In genomic region chr11:67481691-67482090, GRCm38 (mm10) we compare ENCODE assay signal across 15 mouse cellular contexts. TPM values are rescaled to one million over a fixed set of nuclear protein-coding genes. Genes with fewer than 3 reads are reported as not detected.
A peak's percentile ranks its signal among the peaks of the same experiment; 100 is the strongest.
DNase-seq lines count a peak whose midpoint lies in the region; ATAC-seq and TF ChIP-seq lines count a peak whose summit lies in the region.
"Had no signal": no experiment of that assay in that cellular context is flagged by ENCODE, and none has a peak within 500 bp of the region (broad histone marks: within the 10 kb centered on the region; RNA-seq: fewer than 3 reads in every experiment).

No protein-coding gene starts in this region.

- H3K27ac ChIP-seq in heart, postnatal 0 days (ENCODE audit: low read depth), result peak overlapping the region; percentile 13; the same call in 1 of the 2 replicates
- H3K27ac ChIP-seq in heart, embryonic 11.5 days (ENCODE audit: low read depth, low read length), result no peak overlapping the region
- peak overlapping the region; percentile 53; the same call in 1 of the 2 replicates for H3K27ac ChIP-seq in limb, embryonic 12.5 days
- no peak overlapping the region for H3K27ac ChIP-seq in limb, embryonic 10.5 days
- peak overlapping the region; percentile 98 for H3K27ac ChIP-seq in macrophage
- H3K27ac ChIP-seq in neural tube, embryonic 15.5 days (replicated peaks), result no peak overlapping the region

- DNase-seq in frontal cortex, adult 2 months (ENCODE audit: extremely low spot score in 1 of 2, low spot score in 1 of 2), result no peak
- DNase-seq in heart, postnatal 0 days (ENCODE audit: low spot score), result no peak
- DNase-seq in limb, embryonic 10.5 days (ENCODE audit: low spot score), result no peak
- DNase-seq: kidney, adult 2 months; midbrain, embryonic 14.5 days had no signal

- ATAC-seq in frontal cortex, adult (ENCODE audit: low TSS enrichment), result peak; percentile 41; the same call in 1 of the 2 replicates
- ATAC-seq in heart, postnatal 0 days (ENCODE audit: insufficient read depth, low read depth), result no peak
- no peak for ATAC-seq in heart, embryonic 11.5 days (replicated peaks; ENCODE audit: insufficient number of reproducible peaks, low FRiP score, low TSS enrichment)
- no peak for ATAC-seq in limb, embryonic 12.5 days (ENCODE audit: insufficient number of reproducible peaks, insufficient read depth, low FRiP score, low TSS enrichment, low read depth)
- ATAC-seq in neural tube, embryonic 15.5 days (ENCODE audit: low FRiP score), result no peak
- ATAC-seq: CD4-positive, CD25-positive, alpha-beta regulatory T cell, adult 4 months; forebrain, embryonic 16.5 days had no signal

- peak overlapping the region; percentile 6; the same call in 1 of the 2 replicates for H3K4me2 ChIP-seq in heart, postnatal 0 days (ENCODE audit: low read depth, low read length)
- no peak overlapping the region for H3K4me2 ChIP-seq in heart, embryonic 11.5 days
- no peak overlapping the region for H3K4me2 ChIP-seq in limb, embryonic 12.5 days
- no peak overlapping the region for H3K4me2 ChIP-seq in neural tube, embryonic 15.5 days
- H3K4me2 ChIP-seq: liver, embryonic 11.5 days had no signal

- 0 out of 2 replicates have a peak, but pooled peaks cover 5% of the 10 kb centered on the region for H3K27me3 ChIP-seq in heart, postnatal 0 days (ENCODE audit: control insufficient read depth, insufficient read depth, low read length)
- no peaks in the 10 kb centered on the region for H3K27me3 ChIP-seq in heart, embryonic 11.5 days (ENCODE audit: control insufficient read depth, insufficient read depth, low read length)
- peaks cover 3% of the 10 kb centered on the region; the same call in 1 of the 2 replicates for H3K27me3 ChIP-seq in limb, embryonic 12.5 days
- H3K27me3 ChIP-seq in limb, embryonic 10.5 days (ENCODE audit: low read depth, poor library complexity, severe bottlenecking), result no peaks in the 10 kb centered on the region
- no peaks in the 10 kb centered on the region for H3K27me3 ChIP-seq in neural tube, embryonic 15.5 days (replicated peaks)

- TF ChIP-seq CTCF in heart, postnatal 0 days (IDR thresholded peaks at IDR 0.05; ENCODE audit: low read depth), result no peak

- H3K4me1 ChIP-seq in heart, postnatal 0 days (ENCODE audit: control insufficient read depth, insufficient read depth), result peaks cover 10% of the 10 kb centered on the region
- peaks cover 22% of the 10 kb centered on the region for H3K4me1 ChIP-seq in heart, embryonic 11.5 days (ENCODE audit: control insufficient read depth, insufficient read depth, low read length)
- H3K4me1 ChIP-seq in limb, embryonic 12.5 days (replicated peaks), result peaks cover 12% of the 10 kb centered on the region
- peaks cover 23% of the 10 kb centered on the region for H3K4me1 ChIP-seq in limb, embryonic 10.5 days
- no peaks in the 10 kb centered on the region for H3K4me1 ChIP-seq in neural tube, embryonic 15.5 days

- peaks cover 29% of the 10 kb centered on the region for H3K79me2 ChIP-seq in macrophage (ENCODE audit: inconsistent target)

- H3K9ac ChIP-seq in heart, postnatal 0 days (replicated peaks; ENCODE audit: low read depth, low read length), result no peak overlapping the region
- H3K9ac ChIP-seq in heart, embryonic 11.5 days (ENCODE audit: low read depth, low read length), result no peak overlapping the region
- H3K9ac ChIP-seq in limb, embryonic 12.5 days (replicated peaks), result no peak overlapping the region
- H3K9ac ChIP-seq in neural tube, embryonic 15.5 days (replicated peaks), result no peak overlapping the region

- no peaks in the 10 kb centered on the region for H3K36me3 ChIP-seq in heart, postnatal 0 days (replicated peaks; ENCODE audit: control insufficient read depth, insufficient read depth, low read length)
- no peaks in the 10 kb centered on the region for H3K36me3 ChIP-seq in heart, embryonic 11.5 days (ENCODE audit: control insufficient read depth, insufficient read depth, low read length)
- H3K36me3 ChIP-seq in limb, embryonic 12.5 days, result no peaks in the 10 kb centered on the region
- H3K36me3 ChIP-seq in limb, embryonic 10.5 days, result no peaks in the 10 kb centered on the region
- no peaks in the 10 kb centered on the region for H3K36me3 ChIP-seq in macrophage (ENCODE audit: inconsistent target)
- H3K36me3 ChIP-seq in neural tube, embryonic 15.5 days, result no peaks in the 10 kb centered on the region
- H3K36me3 ChIP-seq: G1E had no signal

- H3K9me3 ChIP-seq in heart, postnatal 0 days (replicated peaks; ENCODE audit: control insufficient read depth, low read length), result no peaks in the 10 kb centered on the region
- H3K9me3 ChIP-seq in heart, embryonic 11.5 days (replicated peaks; ENCODE audit: control insufficient read depth, low read length), result no peaks in the 10 kb centered on the region
- no peaks in the 10 kb centered on the region for H3K9me3 ChIP-seq in limb, embryonic 12.5 days
- H3K9me3 ChIP-seq in limb, embryonic 10.5 days (replicated peaks), result no peaks in the 10 kb centered on the region
- no peaks in the 10 kb centered on the region for H3K9me3 ChIP-seq in neural tube, embryonic 15.5 days (replicated peaks)
- H3K9me3 ChIP-seq: megakaryocyte, embryonic 14.5 days had no signal

- H3K4me3 ChIP-seq in heart, postnatal 0 days (ENCODE audit: low read depth, low read length), result no peak overlapping the region
- no peak overlapping the region for H3K4me3 ChIP-seq in heart, embryonic 11.5 days (ENCODE audit: low read depth, low read length)
- no peak overlapping the region for H3K4me3 ChIP-seq in limb, embryonic 12.5 days (replicated peaks)
- no peak overlapping the region for H3K4me3 ChIP-seq in limb, embryonic 10.5 days
- no peak overlapping the region for H3K4me3 ChIP-seq in macrophage (ENCODE audit: inconsistent target)
- H3K4me3 ChIP-seq in neural tube, embryonic 15.5 days (replicated peaks), result no peak overlapping the region
- H3K4me3 ChIP-seq: megakaryocyte, embryonic 14.5 days had no signal

- no peak for TF ChIP-seq EP300 in heart, postnatal 0 days (IDR thresholded peaks at IDR 0.05; ENCODE audit: low read depth)

- WGBS in heart, postnatal 0 days, result 20% methylated on average over 5 of the region's 5 CpGs
- WGBS in heart, embryonic 11.5 days (ENCODE audit: insufficient replicate concordance), result 34% methylated on average over 5 of the region's 5 CpGs
- 61% methylated on average over 5 of the region's 5 CpGs for WGBS in limb, embryonic 12.5 days
- WGBS in limb, embryonic 10.5 days, result 81% methylated on average over 5 of the region's 5 CpGs
- WGBS in macrophage (ENCODE audit: missing documents), result 77% methylated on average over 5 of the region's 5 CpGs
- WGBS in neural tube, embryonic 15.5 days, result 88% methylated on average over 5 of the region's 5 CpGs

RNA-seq across cellular contexts. Expression of gene Gas7, which starts 26.5 kb away (rescaled TPM):
- polyA plus RNA-seq in frontal cortex, adult 2 months (2012; rRNA removed), result 158 and 166 TPM in 2 replicates
- total RNA-seq in heart, postnatal 0 days (2014; rRNA removed; ENCODE audit: low replicate concordance), result 5.3 and 23.2 TPM in 2 replicates
- polyA plus RNA-seq in heart, postnatal 0 days (2015; fragmentation: Nextera tagmentation; extraction: Ambion mirVana), result 4.6 and 4.8 TPM in 2 replicates
- polyA plus RNA-seq in heart, embryonic 11.5 days (2014; fragmentation: Nextera tagmentation; extraction: Ambion mirVana), result 5.3 and 5.4 TPM in 2 replicates
- polyA plus RNA-seq in limb, embryonic 12.5 days (2016; fragmentation: Nextera tagmentation; extraction: Ambion mirVana), result 3.9 and 4.3 TPM in 2 replicates
- polyA plus RNA-seq in limb, embryonic 10.5 days (2016; fragmentation: Nextera tagmentation; extraction: Ambion mirVana), result 1.8 and 2.7 TPM in 2 replicates
- total RNA-seq in macrophage (2018; cell fraction: chromatin; rRNA removed), result 1,000 to 10,000 TPM in 9 of 26 experiments, 100 to 1,000 TPM in 17; 208 to 2,451 (median 601) TPM
- 100 to 1,000 TPM; 162 to 553 (median 186) TPM for total RNA-seq in macrophage (2018; cell fraction: cytosol; rRNA removed)
- 1,000 to 10,000 TPM in 4 of 26 experiments, 100 to 1,000 TPM in 22; 124 to 1,781 (median 391) TPM for total RNA-seq in macrophage (2018; cell fraction: nucleus; rRNA removed)
- 39.5 to 121 TPM (median 113 TPM) in 3 replicates for polyA plus RNA-seq in macrophage (2018)
- 26.6 and 26.7 TPM in 2 replicates for polyA plus RNA-seq in neural tube, embryonic 15.5 days (2015; fragmentation: Nextera tagmentation; extraction: Ambion mirVana)
- polyA plus RNA-seq: G1E had no signal

Comparison
In these comparisons a context has a peak if more than half of its experiments do, and no peak if none do; other contexts are left out.
1. H3K27ac ChIP-seq: peak in heart, postnatal 0 days (single experiment), limb, embryonic 12.5 days (single experiment) and macrophage (single experiment); none in heart, embryonic 11.5 days (single experiment), limb, embryonic 10.5 days (single experiment) and neural tube, embryonic 15.5 days (single experiment).